Mouse (Mus musculus): ENCODE data around the gene Ptx4.

DNA sequence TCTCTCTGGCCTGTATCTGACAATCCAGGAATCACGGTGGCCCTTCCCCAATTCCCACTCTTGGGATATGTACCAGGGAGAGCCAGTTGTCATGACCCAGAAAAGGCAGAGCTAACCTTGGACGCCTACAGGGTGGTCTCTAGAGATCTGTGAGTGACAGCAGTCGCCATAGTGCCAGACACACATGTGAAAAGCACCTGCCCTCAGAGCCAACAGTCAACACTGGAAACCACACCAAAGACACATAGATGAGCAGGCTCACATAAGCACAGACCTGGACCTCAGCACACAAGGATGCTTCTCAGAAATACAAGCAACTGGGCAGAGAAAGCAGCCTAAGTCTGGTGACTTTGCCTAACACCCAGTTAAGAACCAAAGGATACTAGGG is 8.1 kb upstream of the Ptx4 start:
- no peak for TF ChIP-seq CTCF (IDR thresholded peaks at IDR 0.05; ENCODE audit: low read depth)
- TF ChIP-seq EP300 (IDR thresholded peaks at IDR 0.05; ENCODE audit: low read depth): no peak
